Mouse (Mus musculus) liver, adult 2 months (tissue): ENCODE data around the gene Ifit2.

ENCODE experiments used
- CTCF ChIP-seq: fragments of 200-500 bp; IDR thresholded peaks from 2 replicates; pipeline ENCODE4 v1.5.1; 2011; ENCODE audit warnings: low read depth, low read length, control low read depth
- POLR2A ChIP-seq: fragments of 200-500 bp; IDR thresholded peaks from 2 replicates; pipeline ENCODE4 v1.6.1; 2011; ENCODE audit warnings: low read length, control low read depth; ENCODE audit not compliant: insufficient read depth; ENCODE audit errors: extremely low read depth

DNA sequence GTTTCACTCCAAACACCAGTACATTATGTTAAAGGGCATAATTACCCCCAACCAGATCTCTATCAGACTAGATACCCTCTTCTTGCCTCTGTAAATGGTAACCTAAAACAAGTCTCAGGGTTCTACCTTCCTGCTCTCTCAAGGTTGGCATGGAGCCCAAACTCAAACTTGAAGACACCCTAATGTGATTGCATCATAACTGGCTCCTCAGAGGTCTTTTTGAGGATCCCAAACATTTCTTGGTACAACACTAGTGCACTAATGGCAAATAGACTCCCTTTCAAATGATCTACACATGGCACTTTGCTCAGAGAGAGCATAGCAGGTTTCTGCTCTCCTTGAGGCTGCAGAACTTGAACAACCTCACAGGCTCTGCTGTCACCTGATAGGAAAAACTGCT is 46.3 kb downstream of the Ifit2 start:
- TF ChIP-seq CTCF (no peak), POLR2A (no peak)
